Mouse (Mus musculus) erythroblast, embryonic 14.5 days (primary cell): ENCODE results near the gene Golph3l.
A peak's percentile ranks its signal among the peaks of the same experiment; 100 is the strongest.

ENCODE experiments used
- GATA1 ChIP-seq: IDR thresholded peaks from 2 replicates; pipeline ENCODE4 v1.6.1; 2012; ENCODE audit warnings: low read length, inconsistent platforms, mixed read lengths
- TAL1 ChIP-seq: IDR thresholded peaks from 3 replicates; pipeline ENCODE4 v1.6.1; 2012; ENCODE audit warnings: low read length, inconsistent platforms, mixed read lengths

DNA sequence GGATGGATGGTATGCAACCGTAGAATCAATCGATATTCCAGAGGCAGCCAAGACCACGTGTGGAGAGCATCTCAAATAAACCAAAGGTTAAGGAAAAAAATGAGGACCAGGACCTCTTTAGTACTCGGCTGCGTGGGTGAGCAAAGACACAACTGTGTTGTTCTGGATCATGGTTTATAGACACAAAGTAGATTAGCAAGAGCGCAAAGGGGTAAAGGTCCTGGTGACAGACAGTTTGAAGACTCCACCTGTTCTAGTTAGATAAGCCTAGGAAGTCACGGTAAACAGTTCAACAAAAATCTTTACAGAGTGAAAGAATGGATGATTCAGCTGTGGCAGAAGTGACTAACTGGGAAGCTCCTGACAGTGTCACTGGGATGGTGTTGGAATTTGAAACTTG lies 54.4 kb downstream of the Golph3l start:
- TF ChIP-seq GATA1, result 0 out of 2 replicates have a peak, but pooled peaks have one; percentile 9
- TF ChIP-seq TAL1, result peak; percentile 58; the same call in 2 of the 3 replicates
